Mouse (Mus musculus) cerebellum, adult 2 months (tissue): Measurements from ENCODE around the gene Fam69a.

Experiments
- CTCF ChIP-seq: fragments of 200-500 bp; IDR thresholded peaks from 2 replicates; pipeline ENCODE4 v1.5.1; 2011; ENCODE audit warnings: low read depth, mild to moderate bottlenecking, control low read depth, low read length, moderate library complexity, borderline replicate concordance; ENCODE audit not compliant: insufficient read depth
- POLR2A ChIP-seq: fragments of 200-500 bp; IDR thresholded peaks from 2 replicates; pipeline ENCODE4 v1.6.1; 2011; ENCODE audit warnings: low read length, control low read depth, borderline replicate concordance; ENCODE audit not compliant: insufficient read depth

- no peak for TF ChIP-seq CTCF
- no peak for TF ChIP-seq POLR2A
Measured at GRCm38 (mm10) chr5:107901014-107901615, 85.8 kb downstream of the Fam69a start.
